Mouse (Mus musculus) intestine, embryonic 16.5 days (tissue): ENCODE data around the gene Ube2n. TPM values are rescaled to one million over a fixed set of nuclear protein-coding genes. Genes with fewer than 3 reads are reported as not detected.

Experiments used
- ATAC-seq: fragments of 200-750 bp; cut with Nextera tagmentation; 2 replicates; pipeline ENCODE4 v1.8.0; 2017; ENCODE audit warnings: moderate TSS enrichment, moderate library complexity
- H3K27ac ChIP-seq: fragments of 300-500 bp; sonication (generic); 2 replicates; pipeline ENCODE4 v1.5.1; 2014; ENCODE audit warnings: mild to moderate bottlenecking, low read length
- H3K27me3 ChIP-seq: fragments of 300-500 bp; sonication (generic); replicated peaks from 2 replicates; pipeline ENCODE4 v1.6.1; 2014; ENCODE audit warnings: low read length, control low read depth, mixed read lengths; ENCODE audit not compliant: control insufficient read depth, insufficient read depth
- H3K36me3 ChIP-seq: fragments of 300-500 bp; sonication (generic); 2 replicates; pipeline ENCODE4 v1.6.1; 2014; ENCODE audit warnings: low read length, control low read depth; ENCODE audit not compliant: control insufficient read depth, insufficient read depth
- H3K4me1 ChIP-seq: fragments of 300-500 bp; sonication (generic); 2 replicates; pipeline ENCODE4 v1.6.1; 2014; ENCODE audit warnings: low read length, control low read depth, mixed read lengths; ENCODE audit not compliant: control insufficient read depth, insufficient read depth
- H3K4me2 ChIP-seq: fragments of 300-500 bp; sonication (generic); 2 replicates; pipeline ENCODE4 v1.6.1; 2014; ENCODE audit warnings: low read depth, low read length, control low read depth
- H3K4me3 ChIP-seq: fragments of 300-500 bp; sonication (generic); 2 replicates; pipeline ENCODE4 v1.5.1; 2014; ENCODE audit warnings: mild to moderate bottlenecking, low read length
- H3K9ac ChIP-seq: fragments of 300-500 bp; sonication (generic); 2 replicates; pipeline ENCODE4 v1.6.1; 2014; ENCODE audit warnings: low read depth, low read length
- H3K9me3 ChIP-seq: fragments of 300-500 bp; sonication (generic); 2 replicates; pipeline ENCODE4 v1.6.1; 2016; ENCODE audit warnings: low read length, control low read depth; ENCODE audit not compliant: control insufficient read depth
- WGBS: fragments of 180-500 bp; shearing (Covaris S2); extraction: QIAGEN DNeasy Blood & Tissue Kit; methylation state at CpG from one replicate; pipeline ENCODE4 v1.1.7; 2014; 5-methylcytosine and 5-hydroxymethylcytosine counted together
- polyA plus RNA-seq: library from polyadenylated mRNA; unstranded; fragments of >200 nt; fragmentation: Nextera tagmentation; extraction: Ambion mirVana; gene quantifications from 2 replicates; pipeline ENCODE4 v1.2.1, GENCODE M21; 2015

Gene Ube2n
- polyA plus RNA-seq, 1 experiment from 2014 or later = 288 TPM

DNA sequence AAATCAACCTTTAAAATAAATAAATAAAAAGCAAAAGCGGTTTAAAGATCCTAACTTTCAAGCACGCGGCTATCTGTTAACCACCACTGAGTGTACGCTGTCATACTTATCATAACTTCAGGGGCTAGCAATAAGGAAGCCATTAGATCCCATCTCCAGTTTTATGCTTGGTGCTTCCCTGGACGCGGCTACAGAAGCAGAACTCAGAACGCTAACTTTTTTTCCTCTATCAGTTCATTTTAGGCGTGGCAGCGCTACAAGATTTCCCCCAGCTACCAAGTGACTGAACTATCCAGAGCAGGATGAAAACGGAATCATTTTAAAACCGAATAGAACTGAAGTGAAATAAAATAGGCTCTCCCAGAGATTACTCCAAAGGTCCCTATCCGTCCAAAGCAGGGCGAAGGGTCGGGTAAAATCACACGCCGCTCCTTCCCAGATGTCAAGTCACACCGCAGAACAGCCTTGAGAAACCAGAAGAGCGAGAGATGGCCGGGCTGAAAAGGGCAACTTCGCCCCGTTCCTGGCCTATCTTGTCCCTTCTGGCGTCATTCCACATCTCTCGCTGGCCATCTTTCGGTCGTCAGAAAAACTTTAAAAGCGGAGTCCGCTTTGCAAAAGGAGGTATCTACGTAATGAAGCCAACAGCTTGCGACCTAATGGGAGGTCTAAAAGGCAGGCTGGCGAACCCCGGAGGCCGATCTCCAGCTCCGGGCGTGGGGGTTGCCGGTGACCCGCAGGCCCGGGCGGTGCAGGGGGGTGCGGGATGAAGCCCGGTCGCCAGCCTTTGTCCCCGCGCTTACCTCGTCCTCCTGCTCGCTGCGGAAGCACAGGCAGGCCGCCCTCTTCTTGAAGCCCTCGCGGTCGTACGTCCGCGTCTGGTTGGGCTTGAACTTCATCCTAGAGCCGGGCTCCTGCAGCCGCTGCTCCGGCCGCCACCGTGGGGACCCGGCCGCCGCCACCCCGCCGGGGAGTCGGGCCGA lies 48.2 kb downstream of the Ube2n start:
- H3K27ac ChIP-seq = peak overlapping the region; percentile 95
- no peaks in the 10 kb centered on the region for H3K9me3 ChIP-seq
- H3K27me3 ChIP-seq = no peaks in the 10 kb centered on the region
- peaks cover 19% of the 10 kb centered on the region for H3K4me1 ChIP-seq
- H3K4me2 ChIP-seq = peak overlapping the region; percentile 78
- ATAC-seq = peak; percentile 55
- H3K9ac ChIP-seq = peak overlapping the region; percentile 96
- no peaks in the 10 kb centered on the region for H3K36me3 ChIP-seq
- under 1% methylated on average over 64 of the region's 65 CpGs for WGBS
- H3K4me3 ChIP-seq = peak overlapping the region; percentile 94

DNA sequence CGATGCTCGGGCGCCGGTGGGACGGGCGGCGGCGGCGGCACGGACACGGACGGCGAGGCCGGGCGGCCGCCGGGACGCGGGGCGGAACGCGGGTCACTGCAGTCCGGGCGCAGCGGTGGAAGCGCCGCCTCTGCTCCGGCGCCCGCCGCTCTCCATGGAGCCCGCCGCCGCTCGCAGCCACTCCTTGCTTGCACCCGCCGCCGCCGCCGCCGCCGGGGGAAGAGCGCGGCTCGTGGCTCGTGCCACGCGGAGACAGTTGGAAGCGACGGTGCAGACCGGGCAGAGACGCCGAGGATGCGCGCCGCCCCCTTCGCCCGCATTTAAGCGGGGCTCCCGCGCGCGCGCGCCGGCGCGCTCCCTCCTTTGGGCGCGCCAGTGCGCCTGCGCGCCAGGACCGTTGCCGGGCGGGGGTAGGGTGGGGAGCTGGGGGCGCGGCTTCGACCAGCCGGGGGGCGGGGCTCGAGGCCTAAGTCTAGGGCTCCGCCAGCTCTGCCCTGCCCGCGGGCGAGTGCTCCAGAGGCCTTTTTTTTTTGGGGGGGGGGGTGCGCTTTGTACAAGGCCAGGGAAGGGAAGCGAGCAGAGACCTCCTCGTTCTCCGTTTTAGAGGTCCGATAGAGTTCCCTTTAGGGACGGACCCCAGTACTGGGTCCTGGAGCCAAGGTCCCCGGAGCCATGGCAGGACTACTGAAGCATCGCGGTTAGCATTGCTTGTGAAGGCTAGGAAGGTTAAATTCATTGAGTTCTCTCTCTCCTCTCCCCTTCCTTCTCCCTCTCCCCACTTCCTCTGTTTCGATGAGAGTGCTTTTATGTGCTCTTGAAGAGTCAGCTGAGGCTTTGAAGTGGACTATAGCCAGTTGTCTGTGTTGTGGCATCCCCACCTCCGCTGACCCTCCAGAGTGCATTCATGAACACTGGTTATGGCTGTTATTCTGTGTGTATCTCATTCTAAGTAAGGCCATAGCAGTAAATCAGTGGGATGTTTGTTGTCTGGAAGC lies 49.2 kb downstream of the Ube2n start, which contains the start of gene Nudt4:
Gene Nudt4 (minus strand): TSS at position 296 of the 995 bp plus-strand sequence.
- Histone ChIP-seq H3K9ac (peak within 1 kb of the TSS; percentile 96), H3K9me3 (no peaks in the 10 kb centered on the region), H3K4me1 (peaks cover 19% of the 10 kb centered on the region), H3K36me3 (no peaks in the 10 kb centered on the region), H3K4me3 (peak within 1 kb of the TSS; percentile 94), H3K27me3 (no peaks in the 10 kb centered on the region), H3K27ac (peak within 1 kb of the TSS; percentile 95), H3K4me2 (peak within 1 kb of the TSS; percentile 78)
- 1% methylated on average over 83 of the region's 97 CpGs for WGBS
- peak; percentile 92 for ATAC-seq

DNA sequence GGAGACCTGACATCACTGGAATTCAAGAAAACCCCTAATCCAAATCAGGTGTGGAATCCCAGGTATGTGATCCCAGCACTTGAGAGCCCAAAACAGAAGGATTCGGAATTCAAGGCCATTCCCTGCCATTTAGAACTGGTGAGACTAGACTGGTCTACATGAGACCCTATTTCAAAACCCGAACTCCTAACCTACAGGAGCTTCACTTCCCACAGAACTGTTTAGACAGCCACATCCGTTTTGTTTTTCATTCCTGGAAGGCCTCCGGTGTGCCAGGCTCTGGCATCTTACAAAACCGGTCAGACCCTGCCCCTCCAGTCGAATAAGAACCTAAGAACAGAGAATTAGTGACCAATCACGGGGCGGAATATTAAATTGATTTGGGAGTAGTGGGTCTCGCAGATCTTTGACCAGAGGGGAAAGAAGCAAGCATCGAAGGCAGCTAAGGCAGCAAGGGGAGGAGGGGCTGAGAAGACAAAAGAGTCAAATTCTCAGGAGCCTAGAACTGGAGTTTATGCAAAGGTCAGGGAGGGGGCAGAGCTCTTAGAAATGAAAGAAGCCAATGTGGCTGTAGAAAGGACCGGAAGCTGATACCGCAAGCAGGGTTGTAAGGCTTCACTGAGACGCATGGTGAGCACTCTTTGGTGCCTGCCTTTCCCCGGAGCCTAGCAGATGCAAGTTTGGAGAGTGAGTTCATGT lies 50.4 kb downstream of the Ube2n start:
- Histone ChIP-seq H3K9me3 (no peaks in the 10 kb centered on the region), H3K27ac (no peak overlapping the region), H3K9ac (no peak overlapping the region), H3K4me1 (peaks cover 15% of the 10 kb centered on the region), H3K27me3 (no peaks in the 10 kb centered on the region), H3K36me3 (no peaks in the 10 kb centered on the region), H3K4me3 (no peak overlapping the region), H3K4me2 (no peak overlapping the region)
- 33% methylated on average over 14 of the region's 14 CpGs for WGBS
- no peak for ATAC-seq

DNA sequence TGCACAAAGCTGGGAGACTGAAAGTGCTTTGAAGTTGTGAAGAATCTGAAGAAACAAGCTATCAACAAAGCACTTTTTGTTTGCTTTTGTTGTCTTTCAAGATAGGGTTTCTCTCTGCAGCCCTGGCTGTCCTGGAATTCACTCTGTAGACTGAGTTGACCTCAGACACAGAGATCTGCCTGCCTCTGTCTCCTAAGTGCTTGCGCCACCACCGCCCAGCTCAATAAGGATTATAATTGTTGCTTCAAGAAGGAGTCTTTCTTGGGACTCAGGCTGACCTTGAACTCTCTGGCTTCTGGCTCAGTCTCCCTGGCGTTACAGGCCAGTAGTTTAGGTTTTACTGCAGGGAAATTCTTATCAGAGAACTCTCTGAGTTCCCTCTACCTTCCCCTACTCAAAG lies 51.8 kb downstream of the Ube2n start:
- H3K27ac ChIP-seq = no peak overlapping the region

DNA sequence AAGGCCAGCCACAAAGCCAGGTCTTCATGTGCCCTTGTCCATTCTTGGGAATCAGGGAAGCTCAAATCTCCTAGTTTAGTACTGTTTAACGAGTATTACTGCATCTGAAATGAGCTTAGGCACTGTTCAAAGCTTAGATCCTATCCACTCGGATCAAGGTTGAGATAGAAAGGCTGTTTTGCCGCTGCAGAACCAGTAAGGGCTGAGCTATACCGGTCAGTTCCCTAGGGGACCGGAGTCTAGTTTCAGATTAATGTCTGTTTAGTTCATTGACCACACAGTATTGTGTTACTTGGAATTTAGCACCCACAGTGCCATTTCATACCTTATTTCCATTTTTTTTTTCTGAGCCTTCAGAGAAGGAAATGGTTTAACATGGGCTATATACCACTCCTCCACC lies 52.6 kb downstream of the Ube2n start:
- H3K9me3 ChIP-seq = no peaks in the 10 kb centered on the region
- H3K9ac ChIP-seq = no peak overlapping the region
- no peak overlapping the region for H3K4me3 ChIP-seq
- H3K36me3 ChIP-seq = no peaks in the 10 kb centered on the region
- H3K4me1 ChIP-seq = peaks cover 4% of the 10 kb centered on the region; the same call in 1 of the 2 replicates
- H3K4me2 ChIP-seq = no peak overlapping the region
- ATAC-seq = no peak
- 70% methylated on average over 5 of the region's 5 CpGs for WGBS
- no peaks in the 10 kb centered on the region for H3K27me3 ChIP-seq
- no peak overlapping the region for H3K27ac ChIP-seq

More for the DNA sequence above, 51.8 kb downstream of the Ube2n start:
- Histone ChIP-seq H3K4me1 (peaks cover 4% of the 10 kb centered on the region; the same call in 1 of the 2 replicates), H3K9me3 (no peaks in the 10 kb centered on the region), H3K4me2 (no peak overlapping the region), H3K27me3 (no peaks in the 10 kb centered on the region), H3K9ac (no peak overlapping the region), H3K36me3 (no peaks in the 10 kb centered on the region), H3K4me3 (no peak overlapping the region)
- ATAC-seq = no peak
- 77% methylated on average over 3 of the region's 3 CpGs for WGBS

DNA sequence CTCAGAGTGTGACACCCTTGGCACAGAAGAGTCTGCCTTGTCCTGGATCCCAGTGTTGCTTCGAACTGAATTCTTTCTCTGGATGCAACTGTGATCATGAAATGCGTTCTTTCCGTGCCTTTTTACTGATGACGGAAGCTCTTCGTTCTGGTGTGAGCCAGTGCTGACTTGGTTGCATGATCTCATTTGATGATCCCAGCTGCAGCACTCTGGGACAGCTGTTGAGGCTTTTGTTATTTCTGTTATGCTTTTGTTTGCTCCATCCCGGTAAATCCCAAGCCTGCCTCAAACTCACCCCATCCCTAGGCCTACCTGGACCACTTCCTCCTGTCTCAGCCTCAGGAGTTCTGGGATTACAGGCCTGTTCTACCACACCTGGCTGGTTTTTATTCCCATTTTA lies 53.1 kb downstream of the Ube2n start:
- H3K36me3 ChIP-seq = no peaks in the 10 kb centered on the region
- H3K27me3 ChIP-seq = no peaks in the 10 kb centered on the region
- peaks cover 4% of the 10 kb centered on the region; the same call in 1 of the 2 replicates for H3K4me1 ChIP-seq
- H3K9me3 ChIP-seq = no peaks in the 10 kb centered on the region
- H3K27ac ChIP-seq = no peak overlapping the region
- no peak overlapping the region for H3K9ac ChIP-seq
- H3K4me3 ChIP-seq = no peak overlapping the region
- no peak overlapping the region for H3K4me2 ChIP-seq
- no peak for ATAC-seq
- WGBS = 76% methylated on average over 6 of the region's 6 CpGs

DNA sequence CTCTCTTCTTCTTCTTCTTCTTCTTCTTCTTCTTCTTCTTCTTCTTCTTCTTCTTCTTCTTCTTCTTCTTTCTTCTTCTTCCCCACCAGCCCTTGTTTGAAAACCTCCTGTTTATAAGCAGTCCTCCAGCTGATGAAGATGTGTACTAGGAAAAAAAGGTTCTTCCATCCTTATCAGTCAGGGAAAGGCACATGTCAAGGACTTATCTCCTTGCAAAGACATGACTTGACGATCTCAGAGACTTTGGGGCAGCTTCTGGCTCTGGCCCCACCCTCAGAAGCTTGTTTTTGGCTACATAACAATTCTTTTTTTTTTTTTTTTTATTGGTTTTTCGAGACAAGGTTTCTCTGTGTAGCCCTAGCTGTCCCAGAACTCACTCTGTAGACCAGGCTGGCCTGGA lies 54.5 kb downstream of the Ube2n start:
- H3K4me2 ChIP-seq = no peak overlapping the region
- H3K27me3 ChIP-seq = no peaks in the 10 kb centered on the region
- no peak overlapping the region for H3K4me3 ChIP-seq
- peak; percentile 62; the same call in 1 of the 2 replicates for ATAC-seq
- no peaks in the 10 kb centered on the region for H3K36me3 ChIP-seq
- 59% methylated on average over 2 of the region's 2 CpGs for WGBS
- no peaks in the 10 kb centered on the region for H3K9me3 ChIP-seq
- peaks cover 3% of the 10 kb centered on the region; the same call in 1 of the 2 replicates for H3K4me1 ChIP-seq
- H3K9ac ChIP-seq = no peak overlapping the region
- no peak overlapping the region for H3K27ac ChIP-seq

DNA sequence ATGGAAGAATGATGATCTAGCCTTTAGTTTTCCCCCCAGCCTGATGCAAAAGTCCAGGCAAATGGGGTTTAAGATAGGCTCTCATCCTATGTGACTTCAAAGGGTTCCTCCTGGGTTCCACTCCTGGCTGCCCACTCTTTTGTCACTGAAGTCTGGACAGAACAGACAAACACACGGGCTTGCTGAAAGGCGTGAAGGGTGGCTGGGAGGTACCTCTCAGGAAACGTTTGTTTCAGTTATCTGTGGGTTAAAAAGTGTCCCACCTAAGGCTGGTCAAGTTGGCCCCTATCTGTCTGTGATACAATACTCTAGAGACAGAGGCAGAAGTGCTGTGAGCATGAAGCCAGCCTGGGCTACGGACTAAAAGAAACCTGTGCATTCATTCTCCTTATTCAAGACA lies 60.0 kb downstream of the Ube2n start:
- H3K27me3 ChIP-seq = no peaks in the 10 kb centered on the region
- H3K4me3 ChIP-seq = no peak overlapping the region
- no peak overlapping the region for H3K27ac ChIP-seq
- H3K4me2 ChIP-seq = no peak overlapping the region
- no peaks in the 10 kb centered on the region for H3K36me3 ChIP-seq
- ATAC-seq = no peak
- peaks cover 3% of the 10 kb centered on the region; the same call in 1 of the 2 replicates for H3K4me1 ChIP-seq
- H3K9me3 ChIP-seq = no peaks in the 10 kb centered on the region
- H3K9ac ChIP-seq = no peak overlapping the region
- WGBS = 70% methylated on average over 4 of the region's 4 CpGs
